Mouse (Mus musculus) lung, postnatal 25 days (tissue): Measurements from ENCODE around the gene Slc3a2.

Experiments
- DNase-seq: peaks from one replicate; pipeline ENCODE4 v3.0.0; 2022; ENCODE audit warnings: low spot score

The Slc3a2 gene

GRCm38 (mm10) chr19:8710057-8710456 lies 13.1 kb downstream of the Slc3a2 start:
- peak; percentile 60 for DNase-seq

- no peak for DNase-seq
Measured at GRCm38 (mm10) chr19:8708954-8709353, 14.2 kb downstream of the Slc3a2 start.

- no peak for DNase-seq
Measured at GRCm38 (mm10) chr19:8706930-8707329, 16.2 kb downstream of the Slc3a2 start.

GRCm38 (mm10) chr19:8706132-8706667 lies 17.0 kb downstream of the Slc3a2 start:
- DNase-seq, result no peak

- DNase-seq, result no peak
Measured at GRCm38 (mm10) chr19:8705026-8705708, 18.0 kb downstream of the Slc3a2 start.

GRCm38 (mm10) chr19:8703571-8703970 lies 19.6 kb downstream of the Slc3a2 start:
- no peak for DNase-seq

GRCm38 (mm10) chr19:8702458-8702857 lies 20.7 kb downstream of the Slc3a2 start:
- peak; percentile 83 for DNase-seq

GRCm38 (mm10) chr19:8699652-8700051 lies 23.5 kb downstream of the Slc3a2 start:
- no peak for DNase-seq

GRCm38 (mm10) chr19:8695330-8695729 lies 27.8 kb downstream of the Slc3a2 start:
- peak; percentile 79 for DNase-seq

GRCm38 (mm10) chr19:8692740-8693139 lies 30.4 kb downstream of the Slc3a2 start:
- DNase-seq, result no peak

- DNase-seq, result no peak
Measured at GRCm38 (mm10) chr19:8691871-8692539, 31.2 kb downstream of the Slc3a2 start.

- DNase-seq, result no peak
Measured at GRCm38 (mm10) chr19:8683627-8684026, 39.5 kb downstream of the Slc3a2 start.

- DNase-seq, result peak; percentile 81
Measured at GRCm38 (mm10) chr19:8682996-8683395, 40.2 kb downstream of the Slc3a2 start.

- DNase-seq, result no peak
Measured at GRCm38 (mm10) chr19:8681633-8682362, 41.4 kb downstream of the Slc3a2 start.

GRCm38 (mm10) chr19:8679031-8679779 lies 44.0 kb downstream of the Slc3a2 start:
- peak; percentile 64 for DNase-seq

- no peak for DNase-seq
Measured at GRCm38 (mm10) chr19:8673336-8674063, 49.7 kb downstream of the Slc3a2 start.

- no peak for DNase-seq
Measured at GRCm38 (mm10) chr19:8672859-8673258, 50.3 kb downstream of the Slc3a2 start.

- no peak for DNase-seq
Measured at GRCm38 (mm10) chr19:8665746-8666145, 57.4 kb downstream of the Slc3a2 start.

- no peak for DNase-seq
Measured at GRCm38 (mm10) chr19:8664859-8665258, 58.3 kb downstream of the Slc3a2 start.

GRCm38 (mm10) chr19:8663911-8664421 lies 59.2 kb downstream of the Slc3a2 start:
- no peak for DNase-seq

GRCm38 (mm10) chr19:8663360-8663839 lies 59.8 kb downstream of the Slc3a2 start, which contains the start of gene Chrm1:
Gene Chrm1, plus strand, starts transcription at chr19:8663789.
- DNase-seq, result no peak
